Mouse (Mus musculus): ENCODE measurements around the gene Hebp1.

Hebp1 gene

DNA sequence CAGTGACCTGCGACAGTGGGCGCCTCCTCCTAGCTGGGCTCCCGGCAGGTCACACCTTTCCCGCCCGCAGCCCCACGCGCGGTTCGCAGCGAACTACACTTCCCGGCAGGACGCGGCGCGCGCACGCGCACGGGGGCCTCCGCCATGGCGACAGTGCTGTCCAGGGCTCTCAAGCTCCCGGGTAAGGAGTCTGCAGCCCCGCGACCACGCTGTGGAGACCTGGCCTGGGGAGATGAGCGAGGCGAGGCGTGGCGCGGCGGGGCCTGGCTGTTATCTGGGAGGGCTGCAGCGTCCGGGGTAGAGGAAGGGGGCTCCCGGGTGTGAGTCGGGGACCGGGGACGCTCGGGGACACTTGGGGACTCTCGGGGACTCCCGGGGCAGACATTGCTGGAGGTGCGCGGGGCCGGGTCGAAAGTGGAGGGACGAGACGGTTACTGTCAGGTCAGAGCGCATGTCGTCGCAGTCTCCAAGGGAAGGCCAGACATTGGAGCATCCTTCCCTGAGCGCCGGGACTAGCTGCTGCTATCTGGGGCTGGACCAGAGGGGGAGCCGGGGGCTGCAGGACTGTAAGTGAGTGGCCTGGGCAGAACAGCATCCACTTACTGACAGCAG, at the start of gene Hebp1, which contains the start of gene Fam234b:
Hebp1 (minus strand) TSS at position 102 of the 612 bp plus-strand sequence.
Fam234b (plus strand) TSS at position 57 of the 612 bp plus-strand sequence.
- peak; percentile 84 for DNase-seq (ENCODE audit: low spot score)

DNA sequence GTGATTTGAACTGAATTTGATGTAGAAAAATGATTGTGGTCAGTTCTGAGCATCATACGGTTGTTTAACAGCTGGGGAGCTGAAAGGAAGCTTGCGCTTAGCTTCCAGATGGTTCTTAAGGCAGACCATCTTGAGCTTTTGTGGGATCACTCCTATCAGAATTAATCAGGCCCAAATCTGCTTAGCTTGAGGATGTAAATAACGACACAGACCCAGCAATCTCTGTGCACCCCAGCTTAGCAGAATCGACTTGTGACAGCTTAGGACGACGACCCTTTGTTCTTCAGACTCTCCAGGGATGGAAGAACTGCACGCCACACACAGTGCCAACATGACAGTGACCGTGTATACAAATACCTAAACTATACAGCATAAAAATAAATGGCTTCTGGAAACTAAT, 47.8 kb upstream of the Hebp1 start:
- no peak for DNase-seq (ENCODE audit: low spot score)

DNA sequence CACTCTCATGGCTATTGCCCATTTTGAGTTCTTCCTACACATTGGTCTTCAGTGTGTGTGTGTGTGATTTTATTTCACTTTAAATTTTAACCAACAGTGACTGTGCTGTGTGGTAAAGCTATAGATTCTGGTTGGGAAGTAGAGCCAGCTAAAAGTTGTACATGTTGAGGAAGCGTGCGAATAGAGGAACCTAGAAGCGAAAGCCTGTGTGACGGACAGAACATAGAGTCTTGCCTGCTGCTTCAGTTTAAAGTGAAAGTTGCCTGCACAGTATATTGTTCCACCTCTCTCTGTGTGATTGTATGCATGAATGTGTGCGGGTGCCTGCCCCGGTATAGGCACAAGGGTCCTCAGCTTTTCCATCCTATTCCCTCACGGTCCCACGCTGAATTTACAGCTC, 42.5 kb upstream of the Hebp1 start:
- DNase-seq (ENCODE audit: low spot score) = no peak

DNA sequence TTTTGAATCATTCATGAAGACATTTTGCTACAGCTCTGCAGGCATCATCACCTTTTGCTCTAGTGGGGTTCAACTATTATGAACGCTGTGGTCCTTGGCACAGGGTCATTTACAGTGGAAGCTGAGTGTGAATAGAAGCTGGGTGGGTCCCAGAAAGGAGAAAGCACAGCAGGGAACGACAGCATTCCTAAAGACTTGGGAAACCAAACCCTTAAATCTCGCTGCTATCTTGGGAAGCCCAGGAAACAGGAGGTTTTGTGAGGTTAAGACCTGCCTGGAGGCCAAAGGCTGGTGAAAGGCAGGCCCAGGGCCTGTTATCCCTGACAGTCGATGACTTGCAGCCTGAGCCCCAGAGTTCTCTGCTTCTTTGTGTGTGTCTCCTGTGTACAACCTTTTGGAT, 40.4 kb upstream of the Hebp1 start:
- no peak for DNase-seq (ENCODE audit: low spot score)

DNA sequence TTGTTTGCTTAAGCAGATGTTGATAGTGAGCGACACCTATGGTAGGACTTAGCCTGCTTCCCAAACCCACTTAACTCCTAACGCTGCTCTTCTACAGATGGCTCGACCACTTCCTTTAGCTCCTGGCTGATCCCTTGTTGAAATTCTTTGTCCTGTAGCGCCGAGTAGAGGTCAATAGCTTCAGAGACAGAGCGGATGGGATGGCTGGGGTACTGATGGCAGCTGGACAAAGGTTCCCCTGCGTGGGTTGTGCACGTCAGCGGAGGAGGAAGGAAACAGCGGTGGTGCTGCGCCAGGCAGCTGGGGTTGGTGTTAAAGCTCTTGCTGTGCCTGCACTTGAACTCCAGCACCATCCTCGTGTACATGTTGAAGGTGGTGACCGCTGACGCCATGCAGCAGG, 39.5 kb upstream of the Hebp1 start:
- no peak for DNase-seq (ENCODE audit: low spot score)

DNA sequence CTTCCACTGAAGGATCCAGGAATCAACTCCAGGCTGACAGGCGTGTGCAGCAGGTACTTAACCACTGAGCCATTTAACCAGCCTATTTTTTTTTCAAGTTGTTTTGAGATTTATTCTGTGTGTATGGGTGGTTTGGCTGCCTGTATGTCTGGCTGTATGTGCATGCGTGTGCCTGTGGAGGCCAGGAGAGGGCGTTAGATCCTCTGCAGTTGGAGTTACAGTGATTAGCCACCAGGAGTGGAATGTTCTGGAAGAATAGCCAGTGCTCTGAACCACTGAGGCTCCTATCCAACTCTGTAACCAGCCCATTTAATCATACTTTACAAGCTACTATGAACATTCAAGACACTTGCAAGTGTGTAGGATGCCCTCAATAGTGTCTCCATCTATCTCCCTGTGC, 38.8 kb upstream of the Hebp1 start:
- DNase-seq (ENCODE audit: low spot score) = no peak

DNA sequence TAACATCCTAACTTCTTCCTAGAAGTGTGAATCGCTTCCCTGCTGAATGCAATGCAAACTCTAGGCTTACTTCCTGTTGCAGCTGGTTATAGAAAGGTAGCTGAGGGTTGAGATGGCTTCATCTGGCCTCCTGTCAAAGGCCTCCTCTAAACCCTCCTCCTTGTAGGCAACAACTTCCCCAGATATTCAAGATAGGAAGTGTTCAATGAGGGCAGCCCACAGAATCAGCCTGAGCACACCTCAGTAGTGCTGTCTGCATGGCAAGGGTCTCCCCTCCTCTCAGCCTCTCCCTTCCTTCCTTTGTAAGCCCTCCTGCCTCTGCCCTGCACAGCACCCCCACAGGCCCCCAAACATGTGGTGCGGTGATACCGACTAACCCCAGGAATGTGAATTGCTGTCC, 37.9 kb upstream of the Hebp1 start:
- DNase-seq (ENCODE audit: low spot score) = no peak

DNA sequence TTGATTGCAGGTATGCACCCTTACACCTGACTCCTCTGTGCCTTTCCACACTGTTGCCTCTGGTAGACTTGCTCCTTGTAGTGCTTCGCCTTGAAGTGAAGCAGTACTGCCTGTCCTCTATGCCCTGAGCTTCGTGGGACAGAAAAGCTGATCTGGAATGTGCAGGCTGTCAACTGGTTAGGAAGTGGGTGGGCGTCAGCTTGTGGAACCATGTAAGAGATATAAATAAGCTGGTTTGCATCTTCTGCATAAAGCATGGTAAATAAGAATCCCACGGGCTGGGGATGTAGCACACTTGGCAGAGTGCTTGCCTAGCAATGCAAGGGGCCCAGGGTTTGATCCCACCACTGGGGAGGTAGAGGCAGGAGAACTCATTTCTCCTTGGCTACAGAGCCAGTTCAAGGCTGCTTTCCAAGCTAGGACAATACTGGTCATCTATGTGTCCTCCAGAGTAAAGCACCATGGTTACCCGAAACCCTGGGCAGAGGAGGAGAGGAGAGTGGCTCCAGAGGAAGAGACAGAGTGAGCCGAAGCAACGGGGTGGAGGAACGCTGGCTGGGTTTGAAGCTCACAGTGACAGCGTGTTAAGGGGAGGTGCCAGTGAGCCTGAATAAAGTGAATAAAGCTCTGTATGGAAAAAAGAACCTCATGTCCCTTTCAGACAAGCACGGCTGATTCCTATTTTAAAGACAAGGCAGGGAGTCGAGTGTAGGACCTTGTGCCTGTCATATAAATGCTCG, 34.8 kb upstream of the Hebp1 start:
- no peak for DNase-seq (ENCODE audit: low spot score)

DNA sequence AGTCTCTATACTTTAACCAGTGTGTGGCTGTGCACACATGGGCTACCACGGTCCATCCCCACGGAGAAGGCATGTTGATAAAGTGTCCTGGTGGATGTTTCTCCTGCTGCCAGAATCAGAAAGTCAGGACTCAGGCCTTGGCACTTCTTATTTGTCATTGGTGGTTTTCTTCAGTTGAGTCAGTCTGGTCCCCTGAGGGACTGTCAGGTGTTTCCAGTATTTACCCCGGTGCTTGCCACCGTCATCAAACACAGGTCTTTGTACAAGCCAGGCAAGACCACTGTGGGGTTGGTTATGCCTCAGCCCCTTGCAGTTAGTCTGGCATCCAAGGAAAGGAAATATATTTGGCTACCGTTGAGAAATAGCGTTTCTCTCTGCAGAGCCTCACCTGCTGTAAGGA, 32.8 kb upstream of the Hebp1 start:
- no peak for DNase-seq (ENCODE audit: low spot score)

DNA sequence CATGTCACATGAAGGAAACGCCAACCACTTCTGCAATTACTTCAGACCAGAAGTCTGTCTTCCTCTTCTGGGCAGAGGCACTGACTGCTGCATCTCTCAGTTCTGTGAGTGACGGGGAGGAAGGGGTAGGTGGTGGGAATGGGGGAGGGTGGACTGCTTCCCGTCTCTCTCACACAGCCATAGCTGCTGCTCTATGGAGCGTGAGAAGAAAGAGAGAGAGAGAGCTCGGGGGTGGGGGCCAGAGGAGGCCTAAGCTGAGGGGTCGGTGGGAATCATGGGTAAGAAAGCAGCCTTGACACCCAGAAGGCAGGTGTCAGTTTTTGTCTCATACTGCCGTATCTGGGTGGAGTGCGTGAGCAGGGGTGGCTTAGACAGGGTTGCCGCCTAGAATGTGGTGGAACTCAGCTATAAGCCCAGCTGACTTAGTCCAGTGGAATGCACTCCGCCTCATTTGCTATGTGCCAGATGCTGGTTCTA, 30.7 kb upstream of the Hebp1 start:
- no peak for DNase-seq (ENCODE audit: low spot score)

DNA sequence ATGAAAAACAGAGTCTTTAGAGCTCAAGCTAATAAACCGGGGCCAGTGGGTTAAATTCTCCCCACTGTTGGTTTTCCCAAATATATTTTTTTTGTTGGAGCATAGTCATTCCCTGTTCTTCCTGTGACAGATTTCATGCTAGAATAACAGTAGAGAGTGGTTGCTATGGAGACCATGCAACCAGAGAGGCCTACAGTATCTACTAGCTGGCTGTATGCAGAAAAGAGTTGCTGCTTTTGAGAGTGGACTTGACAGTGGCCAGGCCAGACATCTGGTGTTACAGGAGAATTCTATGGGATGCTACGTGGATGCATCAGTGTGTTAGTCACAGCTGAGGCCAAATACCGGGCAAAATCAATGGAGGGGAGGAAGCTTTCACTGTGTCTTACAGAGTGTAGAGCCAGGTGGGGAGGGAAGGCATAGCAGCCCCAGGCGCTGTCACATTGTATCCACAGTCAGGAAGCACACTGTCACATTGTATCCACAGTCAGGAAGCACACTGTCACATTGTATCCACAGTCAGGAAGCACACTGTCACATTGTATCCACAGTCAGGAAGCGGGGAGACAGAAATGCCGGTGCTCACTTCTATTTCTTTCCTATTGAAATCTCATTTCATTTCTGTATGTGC, 26.1 kb upstream of the Hebp1 start:
- DNase-seq (ENCODE audit: low spot score) = peak; percentile 65

DNA sequence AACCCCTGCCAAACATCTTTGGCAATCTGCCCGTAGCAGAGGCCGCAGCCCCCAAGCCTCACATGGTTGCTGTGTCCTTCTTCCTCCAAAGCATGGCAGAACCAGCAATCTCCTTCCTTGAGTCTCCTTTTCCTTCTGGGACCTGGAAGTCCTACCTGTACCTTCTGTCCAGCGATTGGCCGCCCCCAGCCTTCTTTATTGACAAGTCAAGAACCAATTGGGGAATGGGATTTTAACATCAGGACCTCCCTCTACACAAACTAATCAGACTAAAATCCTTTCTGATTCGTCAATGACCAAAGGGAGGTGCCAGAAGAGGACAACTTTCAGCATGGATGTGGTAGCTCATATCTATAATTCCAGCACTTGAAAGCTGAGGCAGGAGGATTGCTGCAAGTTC, 22.1 kb upstream of the Hebp1 start:
- no peak for DNase-seq (ENCODE audit: low spot score)

DNA sequence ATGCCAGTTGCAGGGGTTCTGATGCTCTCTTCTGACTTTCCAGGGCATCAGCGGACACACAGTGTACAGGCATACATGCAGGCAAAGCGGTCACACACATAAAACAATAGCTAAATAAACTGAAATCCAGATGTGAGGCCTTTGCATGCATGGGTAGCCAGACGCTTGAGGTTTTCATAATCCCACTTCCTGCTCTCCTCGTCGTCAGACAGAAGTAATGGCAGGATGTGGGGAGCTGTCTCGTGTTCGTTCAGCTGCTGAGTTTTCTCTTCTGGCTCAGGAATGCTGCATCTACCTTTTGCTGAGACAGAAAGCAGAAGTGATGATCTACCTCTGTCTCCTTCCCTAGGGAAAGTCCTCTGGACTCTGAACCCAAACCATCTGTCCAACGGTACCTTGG, 20.5 kb upstream of the Hebp1 start:
- no peak for DNase-seq (ENCODE audit: low spot score)

DNA sequence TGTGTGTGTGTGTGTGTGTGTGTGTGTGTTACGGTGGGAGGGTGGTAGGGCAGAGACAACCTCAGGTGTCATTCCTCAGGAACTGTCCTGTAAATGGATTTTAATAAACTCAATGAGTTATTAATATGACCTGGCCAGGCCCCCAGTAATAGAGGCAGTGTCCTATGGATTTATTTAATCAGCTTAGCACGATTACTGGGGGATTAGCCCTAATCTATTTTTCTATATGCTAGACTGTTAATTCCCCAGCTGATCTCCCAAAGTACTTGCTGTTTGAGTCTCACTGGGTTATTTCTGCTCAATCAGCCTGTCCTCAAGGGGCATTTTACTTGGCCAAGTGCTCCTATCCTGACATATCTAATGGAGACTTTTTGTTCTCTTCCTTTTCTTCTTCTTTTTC, 14.8 kb upstream of the Hebp1 start:
- DNase-seq (ENCODE audit: low spot score) = no peak

DNA sequence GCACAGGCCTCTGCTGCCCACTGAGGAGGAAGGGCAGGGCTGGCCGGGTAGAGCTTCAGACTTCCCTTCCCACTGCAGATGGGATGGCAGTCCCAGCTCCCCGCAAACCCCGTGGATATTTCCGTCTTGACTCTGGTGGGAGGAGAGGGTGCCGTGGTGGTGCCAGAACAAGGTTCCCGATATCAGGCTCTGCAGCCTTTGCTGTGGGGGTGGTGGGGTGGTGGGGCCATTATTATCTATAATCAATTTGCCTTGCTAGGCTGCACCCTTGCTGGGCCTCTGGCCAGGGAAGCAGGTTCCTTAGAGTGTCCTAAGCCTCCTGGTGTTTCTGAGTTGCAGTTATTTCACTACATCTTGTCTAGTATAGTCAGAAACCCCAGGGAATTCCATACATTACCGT, 13.3 kb upstream of the Hebp1 start:
- DNase-seq (ENCODE audit: low spot score) = no peak

DNA sequence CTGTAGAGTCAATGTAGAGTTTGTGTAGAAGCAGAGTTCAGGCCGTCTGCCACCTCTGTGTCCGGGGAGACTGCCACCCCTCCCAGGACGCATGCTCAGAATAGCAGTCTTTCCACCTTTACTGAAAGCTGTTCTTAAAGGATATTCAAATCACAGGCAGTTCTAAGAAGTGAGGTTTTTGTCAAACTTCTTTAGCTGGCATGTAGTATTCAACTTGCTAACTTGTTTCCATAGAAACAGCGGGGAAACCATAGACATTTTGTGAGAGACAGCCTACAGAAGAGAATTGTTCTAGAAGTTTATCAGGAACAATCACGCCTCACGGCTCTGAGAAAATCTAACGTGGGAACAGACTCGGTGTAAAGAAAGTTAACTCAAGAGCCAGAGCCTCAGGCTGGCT, 9.1 kb upstream of the Hebp1 start:
- no peak for DNase-seq (ENCODE audit: low spot score)

DNA sequence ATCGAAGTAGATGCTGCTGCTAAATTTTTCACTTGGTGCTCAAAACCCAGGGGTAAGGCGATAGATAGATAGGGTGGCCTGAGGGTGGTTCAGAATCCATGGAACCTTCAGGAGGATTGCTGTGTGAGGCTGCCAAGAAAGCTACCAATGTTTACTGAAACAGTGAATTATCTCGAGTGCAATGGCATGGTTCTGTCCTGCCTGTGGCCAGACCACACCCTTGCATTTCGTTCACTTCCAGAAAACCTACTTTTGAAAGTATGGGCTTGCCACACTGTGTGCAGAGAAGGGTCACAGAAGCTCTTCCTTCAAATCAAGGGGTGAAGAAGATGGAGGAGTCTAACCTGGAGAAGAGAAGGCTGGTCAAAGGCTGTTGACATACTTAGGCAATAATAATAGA, 8.0 kb upstream of the Hebp1 start:
- no peak for DNase-seq (ENCODE audit: low spot score)

DNA sequence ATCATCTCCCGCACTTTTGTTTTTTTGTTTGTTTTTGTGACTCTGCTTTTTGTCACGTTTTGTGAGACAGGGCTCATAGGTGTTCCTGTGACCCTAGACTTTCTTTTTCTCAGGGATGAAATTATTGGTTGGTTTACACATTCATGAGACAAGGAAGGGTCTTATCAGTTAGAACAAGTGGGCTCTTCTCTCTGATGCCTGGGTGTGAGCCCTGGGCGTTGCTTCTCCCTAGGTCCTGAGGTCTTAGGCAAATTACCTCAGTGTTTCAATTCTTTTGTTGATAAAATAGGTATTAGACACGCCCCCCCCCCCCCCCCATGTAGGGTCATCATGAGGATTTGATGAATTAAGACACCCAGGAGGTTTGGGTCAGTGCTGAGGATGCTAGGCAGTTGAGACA, 7.0 kb upstream of the Hebp1 start:
- no peak for DNase-seq (ENCODE audit: low spot score)

DNA sequence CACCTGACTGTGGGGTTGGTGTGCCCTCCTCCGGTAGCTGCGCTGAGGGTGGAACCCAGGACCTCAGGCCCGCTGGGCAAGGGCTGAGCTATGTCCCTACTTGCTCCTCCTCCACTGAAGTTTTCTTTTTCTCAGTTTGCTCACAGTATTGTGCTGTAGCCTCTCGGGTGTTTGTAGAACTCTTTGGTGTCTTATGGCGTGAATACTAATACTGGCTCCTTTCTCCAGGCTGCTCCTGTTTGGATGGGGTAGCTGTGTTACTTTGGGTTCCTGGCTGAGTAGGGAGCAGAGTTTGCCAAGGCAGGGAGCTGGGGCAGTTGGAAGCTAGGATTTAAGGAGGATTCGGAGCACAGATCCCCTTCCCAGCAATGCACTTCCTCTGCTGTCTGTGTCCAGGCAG, 5.9 kb upstream of the Hebp1 start:
- no peak for DNase-seq (ENCODE audit: low spot score)

DNA sequence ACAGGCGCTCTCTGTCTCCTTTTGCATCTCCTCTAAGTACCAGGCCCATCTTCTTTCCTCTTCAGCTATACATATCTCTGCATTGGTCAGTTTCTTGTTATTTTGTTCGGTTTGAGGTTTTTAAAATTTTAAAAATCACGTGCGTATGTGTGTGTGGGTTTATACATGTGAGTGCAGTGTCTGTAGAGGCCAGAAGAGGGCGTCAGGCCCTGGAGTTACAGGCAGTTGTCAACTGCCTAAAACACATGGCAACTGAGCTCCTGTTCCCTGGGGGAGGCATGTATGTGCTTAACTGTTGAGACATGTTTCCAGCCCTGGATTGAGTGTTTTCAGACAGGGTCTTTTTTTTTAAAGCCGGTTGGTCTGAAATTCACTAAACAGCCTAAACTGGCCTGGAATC, 4.8 kb upstream of the Hebp1 start:
- no peak for DNase-seq (ENCODE audit: low spot score)

DNA sequence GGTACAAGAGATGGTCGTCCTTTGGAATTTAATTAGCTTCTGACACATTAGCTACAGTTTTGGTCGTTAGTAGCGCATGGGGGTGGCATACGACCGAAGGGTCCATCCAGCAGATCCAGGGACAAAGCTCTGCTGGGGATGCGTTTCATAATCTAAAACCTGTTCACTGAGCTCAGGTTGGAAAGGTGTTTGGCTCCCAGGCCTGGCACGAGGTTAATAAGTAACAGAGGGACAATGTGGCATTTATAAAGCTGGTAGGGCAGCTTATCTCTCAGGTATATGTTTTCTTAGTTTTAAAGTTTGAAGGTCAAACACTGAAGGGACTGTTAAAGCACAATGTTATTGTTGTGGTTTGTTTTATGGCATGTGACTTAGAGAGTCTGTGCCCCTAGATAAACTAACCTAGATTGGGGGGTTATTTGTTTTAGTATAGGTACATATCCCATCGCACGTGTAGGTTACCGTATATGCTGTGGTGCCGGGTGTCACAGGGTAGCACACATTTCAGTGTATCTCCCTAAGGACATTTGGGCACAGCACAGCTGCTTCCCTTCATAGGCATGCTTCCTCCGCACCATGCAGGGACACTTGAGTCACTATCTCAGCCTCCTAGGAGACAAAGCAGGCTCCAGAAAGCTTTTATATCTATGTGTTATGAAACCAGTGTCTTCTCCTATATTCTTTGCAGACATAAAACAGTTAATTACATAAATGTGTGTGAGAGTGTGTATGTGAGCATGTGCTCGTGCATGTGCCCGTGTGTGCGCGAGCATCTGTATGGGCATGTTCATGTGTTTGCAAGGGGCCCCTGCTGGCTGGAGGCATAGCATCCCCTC, 2.5 kb upstream of the Hebp1 start:
- no peak for DNase-seq (ENCODE audit: low spot score)

DNA sequence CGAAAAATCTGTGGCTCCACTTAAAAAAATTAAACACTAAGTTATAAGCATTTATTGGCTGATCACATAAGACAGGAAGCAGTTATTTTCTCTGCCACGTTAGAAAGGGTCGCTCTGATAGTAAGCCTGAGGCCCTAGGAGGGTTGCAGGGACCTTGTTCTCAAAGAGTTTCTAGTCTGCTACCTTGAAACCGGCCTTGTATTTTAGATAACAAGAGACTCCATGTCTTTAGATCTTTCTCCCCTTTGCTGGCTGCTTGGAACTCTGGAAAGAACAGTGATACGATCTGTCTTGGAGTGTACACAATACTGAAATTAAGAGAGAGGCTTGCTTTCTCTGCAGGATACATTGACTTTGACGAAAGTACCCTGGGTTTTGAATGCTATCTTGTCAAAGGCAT, 904 bp upstream of the Hebp1 start:
- no peak for DNase-seq (ENCODE audit: low spot score)

DNA sequence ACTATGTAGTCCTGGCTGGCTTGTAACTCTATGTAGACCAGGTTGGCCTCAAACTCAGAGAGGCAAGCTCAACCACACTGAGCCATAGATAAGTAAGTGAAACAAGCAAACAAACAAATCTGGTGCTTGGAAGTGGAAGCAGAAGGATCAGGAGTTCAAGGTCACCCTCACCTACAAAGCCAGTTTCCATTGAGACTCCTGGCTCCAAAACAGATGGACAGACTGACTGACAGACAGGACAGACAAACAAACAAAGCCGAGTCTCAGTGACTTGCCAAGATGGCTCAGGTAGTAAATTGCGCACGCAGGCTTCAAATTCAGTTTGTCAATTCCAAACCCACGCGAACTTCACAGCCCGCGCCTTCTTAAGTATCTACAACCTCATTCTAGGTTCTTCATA, 376 bp downstream of the Hebp1 start:
- no peak for DNase-seq (ENCODE audit: low spot score)
